Mouse (Mus musculus) liver, embryonic 16.5 days (tissue): ENCODE measurements around the gene Hip1. TPM values are rescaled to one million over a fixed set of nuclear protein-coding genes. Genes with fewer than 3 reads are reported as not detected.

Source experiments
- ATAC-seq: fragments of 200-750 bp; cut with Nextera tagmentation; 2 replicates; pipeline ENCODE4 v1.8.0; 2017; ENCODE audit warnings: low read depth, mild to moderate bottlenecking, moderate number of reproducible peaks, moderate library complexity
- H3K27ac ChIP-seq: fragments of 300-500 bp; sonication (generic); 2 replicates; pipeline ENCODE4 v1.5.1; 2014; ENCODE audit warnings: mild to moderate bottlenecking, low read length
- H3K27me3 ChIP-seq: fragments of 300-500 bp; sonication (generic); 2 replicates; pipeline ENCODE4 v1.6.1; 2014; ENCODE audit warnings: low read depth, low read length, mixed read lengths; ENCODE audit not compliant: control insufficient read depth, insufficient read depth
- H3K36me3 ChIP-seq: fragments of 300-500 bp; sonication (generic); 2 replicates; pipeline ENCODE4 v1.6.1; 2014; ENCODE audit warnings: mild to moderate bottlenecking; ENCODE audit not compliant: control insufficient read depth, insufficient read depth
- H3K4me1 ChIP-seq: fragments of 300-500 bp; sonication (generic); 2 replicates; pipeline ENCODE4 v1.6.1; 2014; ENCODE audit warnings: low read depth, low read length, mixed read lengths; ENCODE audit not compliant: control insufficient read depth
- H3K4me2 ChIP-seq: fragments of 300-500 bp; sonication (generic); 2 replicates; pipeline ENCODE4 v1.6.1; 2014; ENCODE audit warnings: low read depth, low read length, mixed read lengths
- H3K4me3 ChIP-seq: fragments of 300-500 bp; sonication (generic); 2 replicates; pipeline ENCODE4 v1.5.1; 2014; ENCODE audit warnings: low read depth, mild to moderate bottlenecking, low read length
- H3K9ac ChIP-seq: fragments of 300-500 bp; sonication (generic); 2 replicates; pipeline ENCODE4 v1.6.1; 2014; ENCODE audit warnings: low read depth, low read length
- H3K9me3 ChIP-seq: fragments of 300-500 bp; sonication (generic); replicated peaks from 2 replicates; pipeline ENCODE4 v1.6.1; 2016; ENCODE audit warnings: low read length; ENCODE audit not compliant: control insufficient read depth
- WGBS: fragments of 180-500 bp; shearing (Covaris S2); extraction: QIAGEN DNeasy Blood & Tissue Kit; methylation state at CpG from one replicate; pipeline ENCODE4 v1.1.7; 2014; ENCODE audit not compliant: insufficient replicate concordance; 5-methylcytosine and 5-hydroxymethylcytosine counted together
- polyA plus RNA-seq: library from polyadenylated mRNA; unstranded; fragments of >200 nt; fragmentation: Nextera tagmentation; extraction: Ambion mirVana; gene quantifications from 2 replicates; pipeline ENCODE4 v1.2.1, GENCODE M21; 2015

Hip1 gene
- polyA plus RNA-seq, 1 experiment from 2014 or later, result 3.9 TPM

DNA sequence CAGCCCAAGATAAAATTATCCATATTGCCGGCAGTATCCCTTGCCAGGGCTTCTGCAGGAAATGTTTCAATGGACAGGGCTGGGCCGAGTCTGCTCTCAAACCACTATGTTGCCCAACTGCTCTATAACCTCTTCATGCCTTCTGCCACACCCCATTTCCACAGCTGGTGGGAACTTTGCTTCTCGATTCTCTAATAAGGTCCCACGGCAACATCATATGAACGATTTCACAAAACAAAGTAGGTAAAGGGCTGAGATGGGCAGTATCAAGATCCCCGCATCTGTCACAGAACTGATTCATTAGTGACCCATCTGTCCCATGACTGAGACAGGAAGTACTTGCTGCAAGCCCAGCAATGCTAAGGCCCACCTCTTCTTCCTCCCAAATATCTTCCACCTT lies 76.6 kb downstream of the Hip1 start:
- 72% methylated on average over 6 of the region's 6 CpGs for WGBS
- no peak for ATAC-seq
- H3K27me3 ChIP-seq, result no peaks in the 10 kb centered on the region
- H3K4me3 ChIP-seq, result no peak overlapping the region
- H3K9ac ChIP-seq, result no peak overlapping the region
- H3K4me2 ChIP-seq, result no peak overlapping the region
- H3K9me3 ChIP-seq, result no peaks in the 10 kb centered on the region
- no peaks in the 10 kb centered on the region for H3K4me1 ChIP-seq
- H3K36me3 ChIP-seq, result no peaks in the 10 kb centered on the region
- H3K27ac ChIP-seq, result no peak overlapping the region

DNA sequence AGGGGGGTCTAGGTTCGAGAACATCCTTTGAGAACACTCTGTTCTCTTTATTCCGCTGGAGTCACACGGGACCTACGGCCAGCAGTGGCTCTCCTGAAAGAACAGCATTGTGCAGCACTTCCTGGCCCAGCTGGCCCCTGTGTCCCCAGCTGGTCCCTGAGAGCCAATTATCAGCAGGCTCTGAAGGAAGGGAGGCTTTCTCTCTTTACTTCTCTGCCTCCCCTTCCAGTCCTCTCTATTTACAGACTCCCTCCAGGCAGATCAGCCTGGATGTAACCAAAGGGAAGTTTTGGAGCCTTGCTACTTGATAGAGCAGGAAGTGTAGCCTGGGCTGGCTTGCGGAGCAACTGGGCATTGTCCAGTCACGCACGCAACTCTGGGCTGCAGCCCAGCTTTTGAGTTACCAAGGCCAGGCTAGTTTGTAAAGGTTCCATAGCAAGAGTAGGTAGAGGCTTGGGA lies 79.1 kb downstream of the Hip1 start:
- Histone ChIP-seq H3K4me2 (no peak overlapping the region), H3K27me3 (no peaks in the 10 kb centered on the region), H3K9me3 (no peaks in the 10 kb centered on the region), H3K27ac (peak overlapping the region; percentile 65), H3K4me3 (no peak overlapping the region), H3K9ac (no peak overlapping the region), H3K4me1 (no peaks in the 10 kb centered on the region), H3K36me3 (no peaks in the 10 kb centered on the region)
- 52% methylated on average over 7 of the region's 7 CpGs for WGBS
- peak; percentile 39 for ATAC-seq

DNA sequence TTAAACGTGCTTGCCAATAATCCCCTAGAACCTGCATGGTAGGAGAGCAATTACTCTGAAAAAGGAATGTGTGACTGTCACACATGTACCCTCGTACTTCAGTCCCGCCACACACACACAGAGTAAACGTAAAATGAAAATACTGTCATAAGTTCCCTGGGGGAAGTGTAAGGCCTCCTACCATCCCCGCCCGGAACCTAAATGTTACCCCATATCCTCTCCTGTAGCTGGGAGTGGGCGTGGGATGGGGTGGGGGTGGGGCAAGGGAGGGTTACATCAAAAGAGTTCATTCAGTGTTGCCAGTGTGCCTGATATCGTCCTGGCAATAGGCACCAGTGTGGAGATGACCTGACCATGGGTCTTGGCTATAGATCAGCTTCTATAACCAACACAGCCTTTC lies 81.5 kb downstream of the Hip1 start:
- no peaks in the 10 kb centered on the region for H3K36me3 ChIP-seq
- H3K27ac ChIP-seq, result peak overlapping the region; percentile 49
- H3K4me3 ChIP-seq, result no peak overlapping the region
- H3K27me3 ChIP-seq, result no peaks in the 10 kb centered on the region
- H3K9me3 ChIP-seq, result no peaks in the 10 kb centered on the region
- H3K4me1 ChIP-seq, result no peaks in the 10 kb centered on the region; the same call in 1 of the 2 replicates
- no peak for ATAC-seq
- 43% methylated on average over 8 of the region's 8 CpGs for WGBS
- no peak overlapping the region for H3K4me2 ChIP-seq
- H3K9ac ChIP-seq, result no peak overlapping the region

DNA sequence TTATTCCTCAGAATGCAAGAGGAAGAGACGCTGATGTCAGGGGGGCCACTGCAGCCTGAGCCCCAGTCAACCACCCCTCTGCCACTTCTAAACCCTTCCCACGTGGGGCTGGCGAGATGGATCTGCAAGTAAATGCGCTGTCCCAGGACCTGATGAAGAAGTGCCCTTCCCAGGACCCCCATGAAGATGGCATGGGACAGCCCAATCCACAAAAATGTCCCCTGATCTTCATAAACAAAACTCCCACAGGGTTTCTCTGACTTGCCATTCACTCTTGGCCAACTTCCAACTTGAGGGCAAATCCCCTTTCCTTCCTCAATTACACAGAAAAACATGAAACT lies 84.1 kb downstream of the Hip1 start:
- Histone ChIP-seq H3K4me1 (no peaks in the 10 kb centered on the region; the same call in 1 of the 2 replicates), H3K4me2 (no peak overlapping the region), H3K9me3 (no peaks in the 10 kb centered on the region), H3K36me3 (no peaks in the 10 kb centered on the region), H3K27me3 (no peaks in the 10 kb centered on the region), H3K27ac (peak overlapping the region; percentile 67), H3K9ac (no peak overlapping the region), H3K4me3 (no peak overlapping the region)
- ATAC-seq, result no peak
- 59% methylated on average over 4 of the region's 4 CpGs for WGBS

DNA sequence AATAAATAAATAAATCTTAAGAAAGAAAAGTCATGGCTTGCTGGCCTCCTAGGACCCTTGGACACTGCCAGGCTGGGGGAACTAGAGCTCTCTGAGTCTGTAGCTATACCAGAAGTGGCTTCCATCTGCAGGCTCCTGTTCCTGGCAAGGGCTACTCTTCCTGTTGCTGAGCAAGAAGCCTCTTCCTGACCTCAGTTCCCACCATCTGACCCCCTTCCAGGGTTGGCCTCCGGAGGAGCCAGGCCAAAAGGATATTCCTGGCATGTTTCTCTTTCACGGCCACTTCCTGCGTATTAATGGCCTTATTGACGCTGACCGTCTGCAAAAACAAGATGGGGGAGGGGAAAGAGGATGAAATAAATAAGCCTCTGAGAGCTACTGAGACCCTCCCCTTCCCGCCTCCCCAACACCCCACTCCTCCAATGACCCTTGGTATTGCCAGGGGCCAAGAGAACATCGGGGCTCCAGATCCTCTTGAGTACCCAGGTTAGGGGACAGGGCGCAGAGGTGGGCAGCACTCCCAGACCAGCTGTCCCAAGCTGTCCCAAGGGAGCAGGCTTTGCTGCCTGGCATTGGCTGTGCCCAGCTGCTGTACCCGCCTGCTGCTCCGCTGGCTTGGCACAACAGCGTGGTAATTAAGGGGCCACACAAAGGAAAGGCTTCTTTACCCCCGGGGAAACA lies 84.6 kb downstream of the Hip1 start:
- no peak overlapping the region for H3K9ac ChIP-seq
- no peaks in the 10 kb centered on the region; the same call in 1 of the 2 replicates for H3K4me1 ChIP-seq
- peak; percentile 32; the same call in 1 of the 2 replicates for ATAC-seq
- peak overlapping the region; percentile 67 for H3K27ac ChIP-seq
- H3K36me3 ChIP-seq, result no peaks in the 10 kb centered on the region
- no peaks in the 10 kb centered on the region for H3K27me3 ChIP-seq
- no peak overlapping the region for H3K4me2 ChIP-seq
- H3K9me3 ChIP-seq, result no peaks in the 10 kb centered on the region
- H3K4me3 ChIP-seq, result no peak overlapping the region
- WGBS, result 52% methylated on average over 12 of the region's 12 CpGs

DNA sequence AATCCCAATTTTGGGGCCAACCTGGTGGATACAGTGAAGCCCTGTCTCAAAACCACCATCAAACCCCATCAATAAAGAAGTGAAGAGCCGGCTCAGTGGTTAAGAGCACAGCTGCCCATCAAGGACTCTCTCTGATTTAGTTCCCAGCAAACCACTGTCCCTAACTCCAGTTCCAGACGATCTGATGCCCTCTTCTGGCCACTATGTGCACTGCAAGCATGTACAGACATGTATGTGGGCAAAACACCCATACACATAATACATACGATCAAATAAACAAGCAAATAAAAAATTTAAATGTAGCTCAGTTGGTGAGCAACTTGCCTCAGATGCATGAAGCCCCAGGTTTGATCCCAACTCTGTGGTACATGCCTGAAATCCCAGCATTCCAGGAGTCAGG lies 85.4 kb downstream of the Hip1 start:
- no peaks in the 10 kb centered on the region; the same call in 1 of the 2 replicates for H3K4me1 ChIP-seq
- H3K9me3 ChIP-seq, result no peaks in the 10 kb centered on the region
- WGBS, result 50% methylated on average over 3 of the region's 3 CpGs
- no peak overlapping the region for H3K9ac ChIP-seq
- H3K4me3 ChIP-seq, result no peak overlapping the region
- no peak overlapping the region for H3K4me2 ChIP-seq
- ATAC-seq, result no peak
- no peaks in the 10 kb centered on the region for H3K27me3 ChIP-seq
- peaks cover 3% of the 10 kb centered on the region; the same call in 1 of the 2 replicates for H3K36me3 ChIP-seq
- no peak overlapping the region for H3K27ac ChIP-seq

DNA sequence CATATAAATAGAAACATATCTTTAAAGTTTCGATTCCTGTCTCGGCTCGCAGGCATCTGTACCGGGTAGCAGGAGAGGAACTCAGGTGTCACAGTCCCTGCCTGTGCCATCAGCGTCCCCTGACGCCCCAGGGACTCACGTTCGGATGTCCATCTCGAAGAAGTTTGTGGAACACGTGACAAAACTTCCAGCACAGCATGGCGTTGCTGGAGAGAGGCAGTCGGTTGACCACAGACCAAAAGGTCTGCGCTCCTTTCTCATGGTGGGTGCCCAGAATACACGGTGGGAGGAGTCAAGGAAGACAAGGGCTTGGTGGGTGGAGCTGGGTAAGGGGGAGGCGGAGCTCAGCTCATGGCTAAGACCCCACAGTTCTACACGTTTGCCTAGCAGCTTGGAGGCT lies 87.0 kb downstream of the Hip1 start:
- H3K36me3 ChIP-seq, result peaks cover 3% of the 10 kb centered on the region; the same call in 1 of the 2 replicates
- no peak overlapping the region for H3K4me2 ChIP-seq
- H3K27ac ChIP-seq, result no peak overlapping the region
- no peaks in the 10 kb centered on the region for H3K27me3 ChIP-seq
- no peak for ATAC-seq
- WGBS, result 76% methylated on average over 16 of the region's 16 CpGs
- no peak overlapping the region for H3K9ac ChIP-seq
- H3K9me3 ChIP-seq, result peaks cover 2% of the 10 kb centered on the region
- no peaks in the 10 kb centered on the region; the same call in 1 of the 2 replicates for H3K4me1 ChIP-seq
- H3K4me3 ChIP-seq, result no peak overlapping the region

DNA sequence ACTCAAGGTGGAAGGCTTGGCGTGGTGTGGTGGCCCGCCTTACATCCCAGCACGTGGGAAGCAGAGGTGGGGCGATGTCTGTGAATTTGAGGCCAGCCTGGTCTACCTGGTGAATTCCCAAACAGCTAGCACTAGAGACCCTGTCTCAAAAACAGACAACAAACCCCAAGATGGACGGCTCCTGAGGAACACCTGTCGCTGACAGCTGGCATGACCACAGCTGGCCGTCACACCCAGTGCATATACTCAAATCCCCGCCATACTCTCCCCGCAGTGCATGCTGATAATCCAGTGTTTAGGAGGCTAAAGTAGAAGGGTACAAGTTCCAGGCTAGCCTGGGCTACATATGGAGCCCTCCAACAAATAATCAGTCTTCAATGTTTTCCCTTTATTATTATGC lies 88.4 kb downstream of the Hip1 start:
- peaks cover 3% of the 10 kb centered on the region; the same call in 1 of the 2 replicates for H3K36me3 ChIP-seq
- H3K4me2 ChIP-seq, result no peak overlapping the region
- no peaks in the 10 kb centered on the region; the same call in 1 of the 2 replicates for H3K4me1 ChIP-seq
- 76% methylated on average over 9 of the region's 9 CpGs for WGBS
- peaks cover 2% of the 10 kb centered on the region for H3K9me3 ChIP-seq
- no peak overlapping the region for H3K27ac ChIP-seq
- H3K27me3 ChIP-seq, result no peaks in the 10 kb centered on the region
- no peak overlapping the region for H3K4me3 ChIP-seq
- H3K9ac ChIP-seq, result no peak overlapping the region
- ATAC-seq, result no peak

DNA sequence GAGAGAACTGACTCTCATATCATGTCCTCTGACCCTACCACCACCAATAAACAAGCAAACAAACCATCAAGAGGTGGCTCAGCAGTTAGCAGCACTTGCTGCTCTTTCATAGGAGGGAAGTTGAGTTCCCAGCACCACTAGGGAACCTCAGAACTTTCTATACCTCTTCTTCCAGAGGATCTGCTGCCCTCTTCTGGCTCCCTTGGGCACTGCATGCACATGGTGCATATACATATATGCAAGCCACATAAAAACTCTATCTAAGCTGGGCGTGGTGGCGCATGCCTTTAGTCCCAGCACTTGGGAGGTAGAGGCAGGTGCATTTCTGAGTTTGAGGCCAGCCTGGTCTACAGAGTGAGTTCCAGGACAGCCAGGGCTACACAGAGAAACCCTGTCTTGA lies 90.7 kb downstream of the Hip1 start:
- Histone ChIP-seq H3K36me3 (peaks cover 3% of the 10 kb centered on the region; the same call in 1 of the 2 replicates), H3K9ac (no peak overlapping the region), H3K4me3 (no peak overlapping the region), H3K27me3 (no peaks in the 10 kb centered on the region), H3K4me2 (no peak overlapping the region), H3K4me1 (no peaks in the 10 kb centered on the region), H3K27ac (no peak overlapping the region), H3K9me3 (peaks cover 2% of the 10 kb centered on the region)
- no peak for ATAC-seq
- 80% methylated on average over 2 of the region's 2 CpGs for WGBS
